Mouse (Mus musculus) liver, embryonic 14.5 days (tissue): ENCODE data around the gene Tnfsf9.

Experiments used
- CTCF ChIP-seq: IDR thresholded peaks from 2 replicates; pipeline ENCODE4 v1.5.1; 2016; ENCODE audit warnings: antibody characterized with exemption, low read depth, control low read depth
- EP300 ChIP-seq: IDR thresholded peaks from 2 replicates; pipeline ENCODE4 v1.6.1; 2016; ENCODE audit warnings: antibody characterized with exemption, low read depth

DNA sequence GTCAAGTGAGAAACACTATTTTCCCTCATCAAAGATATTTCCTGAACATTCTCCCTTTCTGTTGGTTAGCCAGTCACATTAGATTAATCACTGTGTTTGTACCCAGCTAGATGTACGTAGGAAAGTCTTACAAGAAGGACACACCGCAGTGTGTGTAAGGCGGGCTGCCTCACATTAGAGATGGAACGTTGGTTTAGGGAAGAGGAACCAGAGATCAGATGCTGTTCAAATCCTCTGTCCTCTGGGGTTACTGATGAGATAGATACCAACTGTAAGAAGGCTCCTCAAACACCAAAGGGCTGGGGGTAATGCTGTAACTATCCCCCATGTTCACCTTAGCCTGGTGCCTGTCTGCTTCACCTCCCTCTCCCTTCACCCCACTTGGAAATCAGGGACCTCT, 19.7 kb downstream of the Tnfsf9 start:
- TF ChIP-seq CTCF (no peak), EP300 (no peak)
